Mouse (Mus musculus): ENCODE results near the gene Olfr1137. TPM values are rescaled to one million over a fixed set of nuclear protein-coding genes. Genes with fewer than 3 reads are reported as not detected.

The Olfr1137 gene
- not detected for total RNA-seq (2021)
- long read RNA-seq, experiment 1 = 0 reads
- long read RNA-seq, experiment 2 = 0 reads

DNA sequence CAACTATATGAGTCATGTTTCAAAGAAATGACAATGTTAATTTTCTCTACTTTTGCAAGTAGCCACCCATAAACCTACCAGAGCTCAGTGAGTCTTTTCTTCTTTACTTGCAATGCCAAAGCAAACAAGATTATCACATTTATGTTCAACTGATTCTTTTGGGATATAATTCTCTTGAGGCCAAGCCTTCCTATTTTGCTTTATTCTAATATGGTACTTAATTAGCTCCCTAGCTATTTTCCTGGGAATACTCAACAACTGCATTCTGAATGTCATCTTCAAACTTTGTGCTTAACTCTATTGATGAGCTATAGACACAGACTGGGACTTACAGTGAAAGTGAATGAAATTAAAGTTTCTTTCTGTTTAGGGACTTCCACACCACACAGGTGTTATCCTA is at the start of gene Olfr1137:
Gene Olfr1137, minus strand, starts transcription at position 101 of the 400 bp plus-strand sequence.
- H3K27ac ChIP-seq = no peak within 1 kb of the TSS
- no peak for TF ChIP-seq CTCF (IDR thresholded peaks at IDR 0.05)
- intact Hi-C loops (cut with DNase I) = no loop called here
- H3K4me3 ChIP-seq = no peak within 1 kb of the TSS
- no peak for DNase-seq

DNA sequence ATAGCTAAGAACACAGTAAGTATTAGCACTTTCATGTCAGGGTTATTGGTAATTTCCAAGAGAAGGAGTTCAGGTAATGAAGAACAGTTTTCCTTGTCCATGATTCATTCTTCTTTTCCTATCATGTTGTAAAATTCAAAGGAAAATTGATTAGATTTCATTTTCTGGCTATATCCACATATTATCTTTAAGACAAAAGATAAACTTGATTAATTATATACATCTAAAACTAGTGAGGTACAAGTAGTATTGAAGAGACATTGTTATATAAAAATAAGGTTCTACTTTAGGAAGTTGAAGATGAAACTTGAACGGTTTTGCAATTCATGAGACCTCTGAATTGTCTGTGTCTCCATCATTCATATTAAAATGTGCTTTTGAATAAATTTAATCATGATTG is 40.9 kb upstream of the Olfr1137 start, which contains the start of gene Olfr1141:
Gene Olfr1141, minus strand, starts transcription at position 101 of the 400 bp plus-strand sequence.
- TF ChIP-seq CTCF (IDR thresholded peaks at IDR 0.05) = no peak
- Histone ChIP-seq H3K27ac (no peak within 1 kb of the TSS), H3K4me3 (no peak within 1 kb of the TSS)
- intact Hi-C loops (cut with DNase I) = no loop called here
- DNase-seq = no peak

DNA sequence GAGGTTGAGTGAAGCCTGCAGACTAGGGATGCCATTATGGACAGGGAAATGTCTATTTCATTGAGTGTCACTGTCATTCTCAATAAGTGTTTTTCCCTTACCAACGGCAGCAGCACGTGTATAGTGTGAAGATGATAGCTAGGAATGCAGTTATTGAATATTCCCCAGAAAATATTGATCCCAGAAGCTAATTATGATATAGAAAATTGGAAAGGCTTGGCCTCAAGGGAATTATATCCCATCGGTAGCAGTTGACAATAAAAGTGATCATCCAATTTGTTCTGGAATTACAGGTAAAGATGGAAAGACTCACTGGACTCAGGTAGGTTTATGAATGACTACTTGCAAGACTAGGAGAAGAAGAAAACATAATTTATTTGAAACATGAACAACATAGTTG is 30.5 kb upstream of the Olfr1137 start, which contains the start of gene Olfr1140:
Gene Olfr1140, plus strand, starts transcription at position 301 of the 400 bp plus-strand sequence.
- Histone ChIP-seq H3K27ac (no peak within 1 kb of the TSS), H3K4me3 (no peak within 1 kb of the TSS)
- TF ChIP-seq CTCF (IDR thresholded peaks at IDR 0.05) = no peak
- intact Hi-C loops (cut with DNase I) = no loop called here
- no peak for DNase-seq

DNA sequence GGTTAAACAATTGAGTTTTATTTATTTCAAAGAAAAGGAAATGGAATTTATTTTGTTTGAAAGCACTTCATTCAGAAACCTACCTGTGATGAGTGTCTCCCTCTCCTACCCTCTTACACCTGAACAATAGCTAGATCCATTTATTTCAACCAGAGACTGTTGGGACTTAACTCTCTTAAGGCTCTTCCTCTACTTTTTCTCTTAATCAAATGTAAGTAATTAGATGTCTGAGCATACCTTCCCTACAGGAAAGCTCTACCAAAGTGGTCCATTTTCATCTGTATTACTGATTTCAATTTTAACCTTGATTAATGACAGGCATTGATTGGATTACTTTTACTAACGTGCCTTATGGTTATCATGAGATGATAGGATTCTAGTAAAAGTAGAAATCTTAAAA is 26.9 kb upstream of the Olfr1137 start, which contains the start of gene Olfr1138:
Gene Olfr1138, minus strand, starts transcription at position 101 of the 400 bp plus-strand sequence.
- no peak for TF ChIP-seq CTCF (IDR thresholded peaks at IDR 0.05)
- H3K27ac ChIP-seq = no peak within 1 kb of the TSS
- DNase-seq = no peak
- intact Hi-C loops (cut with DNase I) = no loop called here
- no peak within 1 kb of the TSS for H3K4me3 ChIP-seq

DNA sequence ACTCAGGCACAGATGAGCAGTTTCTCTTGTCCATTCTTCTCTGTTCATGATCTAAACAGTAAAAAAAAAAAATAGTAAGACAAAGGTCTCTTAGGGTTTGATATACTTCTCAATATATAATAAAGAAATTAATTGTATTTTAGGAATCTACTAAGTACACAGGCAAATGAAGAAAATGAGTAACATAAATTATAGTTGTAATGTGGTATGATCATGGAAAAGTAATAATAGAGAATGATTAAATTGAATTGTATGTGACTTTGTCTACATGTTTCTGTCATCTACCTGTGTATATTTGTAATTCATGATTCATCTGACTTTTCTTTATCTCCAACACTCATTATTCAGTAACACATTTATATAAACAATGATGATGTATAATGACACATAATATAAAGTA is 19.1 kb downstream of the Olfr1137 start, which contains the start of gene Olfr1136:
Gene Olfr1136, minus strand, starts transcription at position 101 of the 400 bp plus-strand sequence.
- TF ChIP-seq CTCF (IDR thresholded peaks at IDR 0.05) = no peak
- DNase-seq = no peak
- intact Hi-C loops (cut with DNase I) = no loop called here
- Histone ChIP-seq H3K27ac (no peak within 1 kb of the TSS), H3K4me3 (no peak within 1 kb of the TSS)

DNA sequence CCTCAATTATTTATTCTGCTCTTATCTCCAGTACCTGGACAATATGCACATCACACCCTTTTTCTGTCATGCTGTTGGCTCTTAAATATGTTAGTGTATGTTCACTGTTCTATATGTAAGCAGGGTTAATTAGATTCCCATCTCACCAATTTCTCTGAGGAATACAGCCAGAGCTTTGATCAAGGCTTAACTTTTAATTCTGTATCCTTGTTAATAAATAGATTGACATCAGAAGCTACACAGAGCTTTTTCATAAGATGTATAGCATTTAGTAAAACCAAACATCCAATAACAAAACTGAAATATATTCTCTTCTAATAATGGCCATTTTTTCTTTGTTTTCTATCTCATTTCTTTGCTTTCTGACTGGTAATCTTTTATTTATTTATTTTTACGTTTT is 39.4 kb downstream of the Olfr1137 start, which contains the start of gene Olfr1135:
Gene Olfr1135, minus strand, starts transcription at position 101 of the 400 bp plus-strand sequence.
- DNase-seq = no peak
- H3K4me3 ChIP-seq = no peak within 1 kb of the TSS
- no peak for TF ChIP-seq CTCF (IDR thresholded peaks at IDR 0.05)
- no peak within 1 kb of the TSS for H3K27ac ChIP-seq
- intact Hi-C loops (cut with DNase I) = no loop called here

Other genes with a start within 250 kb of the Olfr1137 start
- not detected for gene Pramel7, start 216.1 kb downstream of the Olfr1137 start, total RNA-seq (2021)
- gene Pramel6, start 206.6 kb downstream of the Olfr1137 start, total RNA-seq (2021) = not detected
- not detected for gene Olfr153, start 181.4 kb downstream of the Olfr1137 start, total RNA-seq (2021)
- not detected for gene Olfr1128, start 167.6 kb downstream of the Olfr1137 start, total RNA-seq (2021)
- not detected for gene Olfr1129, start 139.3 kb downstream of the Olfr1137 start, total RNA-seq (2021)
- not detected for gene Olfr1130, start 107.0 kb downstream of the Olfr1137 start, total RNA-seq (2021)
- gene Olfr1131, start 86.1 kb downstream of the Olfr1137 start, total RNA-seq (2021) = not detected
- gene Olfr1132, start 75.6 kb downstream of the Olfr1137 start, total RNA-seq (2021) = not detected
- not detected for gene Olfr1133, start 65.8 kb downstream of the Olfr1137 start, total RNA-seq (2021)
- gene Olfr1134, start 54.7 kb downstream of the Olfr1137 start, total RNA-seq (2021) = not detected
- not detected for gene Olfr1135, start 39.5 kb downstream of the Olfr1137 start, total RNA-seq (2021)
- not detected for gene Olfr1136, start 19.2 kb downstream of the Olfr1137 start, total RNA-seq (2021)
- gene Olfr1138, start 26.8 kb upstream of the Olfr1137 start, total RNA-seq (2021) = not detected
- gene Olfr1140, start 30.6 kb upstream of the Olfr1137 start, total RNA-seq (2021) = not detected
- not detected for gene Olfr1141, start 40.8 kb upstream of the Olfr1137 start, total RNA-seq (2021)
- not detected for gene Olfr152, start 66.3 kb upstream of the Olfr1137 start, total RNA-seq (2021)
- gene Olfr1143, start 87.4 kb upstream of the Olfr1137 start, total RNA-seq (2021) = not detected
- not detected for gene Olfr1145, start 96.6 kb upstream of the Olfr1137 start, total RNA-seq (2021)
- not detected for gene Olfr1148, start 117.4 kb upstream of the Olfr1137 start, total RNA-seq (2021)
- not detected for gene Olfr1150-ps1, start 130.8 kb upstream of the Olfr1137 start, total RNA-seq (2021)
- not detected for gene Olfr1151, start 142.7 kb upstream of the Olfr1137 start, total RNA-seq (2021)
- gene Olfr1152, start 153.3 kb upstream of the Olfr1137 start, total RNA-seq (2021) = not detected
- gene Olfr1153, start 181.8 kb upstream of the Olfr1137 start, total RNA-seq (2021) = not detected
- not detected for gene Olfr1154, start 192.0 kb upstream of the Olfr1137 start, total RNA-seq (2021)
- gene Olfr1155, start 232.0 kb upstream of the Olfr1137 start, total RNA-seq (2021) = not detected
- gene Olfr1156, start 239.9 kb upstream of the Olfr1137 start, total RNA-seq (2021) = not detected